Mouse (Mus musculus): ENCODE data around the gene Hsd17b1.

Gene Hsd17b1

GRCm38 (mm10) chr11:101061049-101061448 lies 17.2 kb upstream of the Hsd17b1 start:
- no peak for DNase-seq (ENCODE audit: low spot score)

GRCm38 (mm10) chr11:101062165-101062884 lies 15.9 kb upstream of the Hsd17b1 start:
- no peak for DNase-seq (ENCODE audit: low spot score)

GRCm38 (mm10) chr11:101062971-101063675 lies 15.1 kb upstream of the Hsd17b1 start:
- DNase-seq (ENCODE audit: low spot score) = no peak

GRCm38 (mm10) chr11:101063676-101064327 lies 14.4 kb upstream of the Hsd17b1 start:
- peak; percentile 73 for DNase-seq (ENCODE audit: low spot score)

- no peak for DNase-seq (ENCODE audit: low spot score)
Observed at GRCm38 (mm10) chr11:101064462-101064861, 13.7 kb upstream of the Hsd17b1 start.

GRCm38 (mm10) chr11:101065002-101065401 lies 13.2 kb upstream of the Hsd17b1 start:
- no peak for DNase-seq (ENCODE audit: low spot score)

- DNase-seq (ENCODE audit: low spot score) = peak; percentile 84
Observed at GRCm38 (mm10) chr11:101066549-101067412, 11.4 kb upstream of the Hsd17b1 start.

- DNase-seq (ENCODE audit: low spot score) = peak; percentile 94
Observed at GRCm38 (mm10) chr11:101069391-101070188, 8.6 kb upstream of the Hsd17b1 start, which contains the start of gene Naglu. Gene Naglu, plus strand, starts transcription at chr11:101070012.

GRCm38 (mm10) chr11:101070189-101070527 lies 8.1 kb upstream of the Hsd17b1 start:
- DNase-seq (ENCODE audit: low spot score) = no peak

- DNase-seq (ENCODE audit: low spot score) = no peak
Observed at GRCm38 (mm10) chr11:101070987-101071386, 7.2 kb upstream of the Hsd17b1 start.

GRCm38 (mm10) chr11:101071810-101072428 lies 6.3 kb upstream of the Hsd17b1 start:
- no peak for DNase-seq (ENCODE audit: low spot score)

GRCm38 (mm10) chr11:101079746-101080145 lies 1.5 kb downstream of the Hsd17b1 start:
- no peak for DNase-seq (ENCODE audit: low spot score)

GRCm38 (mm10) chr11:101080421-101080820 lies 2.2 kb downstream of the Hsd17b1 start:
- no peak for DNase-seq (ENCODE audit: low spot score)

- DNase-seq (ENCODE audit: low spot score) = no peak
Observed at GRCm38 (mm10) chr11:101081659-101082058, 3.4 kb downstream of the Hsd17b1 start.

- peak; percentile 86 for DNase-seq (ENCODE audit: low spot score)
Observed at GRCm38 (mm10) chr11:101082208-101083082, 4.2 kb downstream of the Hsd17b1 start, which contains the start of gene Coasy. Gene Coasy, plus strand, starts transcription at chr11:101082565.

GRCm38 (mm10) chr11:101083083-101083697 lies 5.0 kb downstream of the Hsd17b1 start:
- DNase-seq (ENCODE audit: low spot score) = no peak

- DNase-seq (ENCODE audit: low spot score) = no peak
Observed at GRCm38 (mm10) chr11:101084246-101084645, 6.0 kb downstream of the Hsd17b1 start.

- DNase-seq (ENCODE audit: low spot score) = no peak
Observed at GRCm38 (mm10) chr11:101084811-101085210, 6.6 kb downstream of the Hsd17b1 start.
